Mouse (Mus musculus) limb, embryonic 15.5 days (tissue): ENCODE data around the gene Osbpl2. TPM values are rescaled to one million over a fixed set of nuclear protein-coding genes. Genes with fewer than 3 reads are reported as not detected.
A peak's percentile ranks its signal among the peaks of the same experiment; 100 is the strongest.

ENCODE experiments used
- ATAC-seq: fragments of 200-750 bp; cut with Nextera tagmentation; 2 replicates; pipeline ENCODE4 v1.8.0; 2017; ENCODE audit warnings: low read depth, moderate TSS enrichment; ENCODE audit not compliant: insufficient number of reproducible peaks, low FRiP score, low TSS enrichment
- H3K27ac ChIP-seq: fragments of 300-500 bp; sonication (generic); 2 replicates; pipeline ENCODE4 v1.5.1; 2015; ENCODE audit warnings: moderate library complexity, mild to moderate bottlenecking, inconsistent platforms
- H3K27me3 ChIP-seq: fragments of 300-500 bp; sonication (generic); 2 replicates; pipeline ENCODE4 v1.6.1; 2015; ENCODE audit warnings: inconsistent platforms
- H3K36me3 ChIP-seq: fragments of 300-500 bp; sonication (generic); 2 replicates; pipeline ENCODE4 v1.6.1; 2015; ENCODE audit warnings: inconsistent platforms
- H3K4me1 ChIP-seq: fragments of 300-500 bp; sonication (generic); 2 replicates; pipeline ENCODE4 v1.6.1; 2015; ENCODE audit warnings: inconsistent platforms
- H3K4me2 ChIP-seq: fragments of 300-500 bp; sonication (generic); 2 replicates; pipeline ENCODE4 v1.6.1; 2015; ENCODE audit warnings: mild to moderate bottlenecking, inconsistent platforms
- H3K4me3 ChIP-seq: fragments of 300-500 bp; sonication (generic); 2 replicates; pipeline ENCODE4 v1.5.1; 2015; ENCODE audit warnings: mild to moderate bottlenecking, inconsistent platforms
- H3K9ac ChIP-seq: fragments of 300-500 bp; sonication (generic); 2 replicates; pipeline ENCODE4 v1.6.1; 2015; ENCODE audit warnings: inconsistent platforms
- H3K9me3 ChIP-seq: fragments of 300-500 bp; sonication (generic); 2 replicates; pipeline ENCODE4 v1.6.1; 2016; ENCODE audit warnings: inconsistent platforms
- whole genome bisulfite sequencing: fragments of 180-500 bp; shearing (Covaris S2); methylation state at CpG from one replicate; pipeline ENCODE4 v1.1.7; 2015; 5-methylcytosine and 5-hydroxymethylcytosine counted together
- polyA plus RNA-seq: library from polyadenylated mRNA; unstranded; fragments of >200 nt; fragmentation: Nextera tagmentation; extraction: Ambion mirVana; gene quantifications from 2 replicates; pipeline ENCODE4 v1.2.1, GENCODE M21; 2015

Osbpl2 gene
- polyA plus RNA-seq, 1 experiment from 2014 or later, result 45.2 TPM

GRCm38 (mm10) chr2:180127675-180128074, 8.6 kb downstream of the Osbpl2 start:
- ATAC-seq, result no peak
- Histone ChIP-seq H3K4me2 (no peak overlapping the region), H3K9ac (no peak overlapping the region), H3K27me3 (no peaks in the 10 kb centered on the region), H3K4me1 (peaks cover 23% of the 10 kb centered on the region), H3K27ac (no peak overlapping the region), H3K4me3 (no peak overlapping the region), H3K36me3 (peaks cover 10% of the 10 kb centered on the region; the same call in 1 of the 2 replicates), H3K9me3 (no peaks in the 10 kb centered on the region)
- 55% methylated on average over 1 of the region's 1 CpGs for WGBS

- H3K36me3 ChIP-seq, result peaks cover 5% of the 10 kb centered on the region
- H3K4me3 ChIP-seq, result no peak overlapping the region
- no peaks in the 10 kb centered on the region for H3K4me1 ChIP-seq
- H3K9ac ChIP-seq, result no peak overlapping the region
- H3K27ac ChIP-seq, result no peak overlapping the region
- ATAC-seq, result no peak
- H3K9me3 ChIP-seq, result no peaks in the 10 kb centered on the region
- 98% methylated on average over 4 of the region's 4 CpGs for WGBS
- H3K27me3 ChIP-seq, result no peaks in the 10 kb centered on the region
- H3K4me2 ChIP-seq, result no peak overlapping the region
Observed at GRCm38 (mm10) chr2:180133231-180133630, 14.1 kb downstream of the Osbpl2 start.

- WGBS, result 85% methylated on average over 3 of the region's 3 CpGs
- ATAC-seq, result no peak
Observed at GRCm38 (mm10) chr2:180133911-180134310, 14.8 kb downstream of the Osbpl2 start.

GRCm38 (mm10) chr2:180135414-180135813, 16.3 kb downstream of the Osbpl2 start:
- Histone ChIP-seq H3K4me2 (no peak overlapping the region), H3K27me3 (no peaks in the 10 kb centered on the region), H3K9ac (no peak overlapping the region), H3K4me1 (no peaks in the 10 kb centered on the region), H3K9me3 (no peaks in the 10 kb centered on the region), H3K27ac (no peak overlapping the region), H3K4me3 (no peak overlapping the region), H3K36me3 (peaks cover 25% of the 10 kb centered on the region)
- no peak for ATAC-seq
- WGBS, result 76% methylated on average over 5 of the region's 5 CpGs

More at GRCm38 (mm10) chr2:180133911-180134310, 14.8 kb downstream of the Osbpl2 start:
- H3K36me3 ChIP-seq, result peaks cover 12% of the 10 kb centered on the region
- no peak overlapping the region for H3K4me3 ChIP-seq
- no peaks in the 10 kb centered on the region for H3K9me3 ChIP-seq
- no peaks in the 10 kb centered on the region for H3K4me1 ChIP-seq
- H3K27me3 ChIP-seq, result no peaks in the 10 kb centered on the region
- no peak overlapping the region for H3K9ac ChIP-seq
- no peak overlapping the region for H3K4me2 ChIP-seq
- no peak overlapping the region for H3K27ac ChIP-seq

- H3K27ac ChIP-seq, result no peak overlapping the region
- no peaks in the 10 kb centered on the region for H3K9me3 ChIP-seq
- no peaks in the 10 kb centered on the region for H3K27me3 ChIP-seq
- H3K4me1 ChIP-seq, result no peaks in the 10 kb centered on the region
- 85% methylated on average over 2 of the region's 2 CpGs for WGBS
- no peak for ATAC-seq
- no peak overlapping the region for H3K4me3 ChIP-seq
- H3K36me3 ChIP-seq, result peaks cover 56% of the 10 kb centered on the region
- no peak overlapping the region for H3K4me2 ChIP-seq
- H3K9ac ChIP-seq, result no peak overlapping the region
Observed at GRCm38 (mm10) chr2:180146091-180146490, 27.0 kb downstream of the Osbpl2 start.

GRCm38 (mm10) chr2:180147379-180147778, 28.3 kb downstream of the Osbpl2 start:
- Histone ChIP-seq H3K4me2 (no peak overlapping the region), H3K27me3 (no peaks in the 10 kb centered on the region), H3K9me3 (no peaks in the 10 kb centered on the region), H3K4me1 (no peaks in the 10 kb centered on the region), H3K36me3 (peaks cover 61% of the 10 kb centered on the region), H3K27ac (no peak overlapping the region), H3K4me3 (no peak overlapping the region), H3K9ac (no peak overlapping the region)
- no peak for ATAC-seq
- WGBS, result 83% methylated on average over 6 of the region's 6 CpGs

- no peaks in the 10 kb centered on the region for H3K27me3 ChIP-seq
- ATAC-seq, result no peak
- WGBS, result 81% methylated on average over 9 of the region's 9 CpGs
- H3K4me1 ChIP-seq, result no peaks in the 10 kb centered on the region
- peaks cover 69% of the 10 kb centered on the region for H3K36me3 ChIP-seq
- H3K9ac ChIP-seq, result no peak overlapping the region
- no peak overlapping the region for H3K27ac ChIP-seq
- H3K4me2 ChIP-seq, result no peak overlapping the region
- no peak overlapping the region for H3K4me3 ChIP-seq
- no peaks in the 10 kb centered on the region for H3K9me3 ChIP-seq
Observed at GRCm38 (mm10) chr2:180148551-180148950, 29.4 kb downstream of the Osbpl2 start.

GRCm38 (mm10) chr2:180154796-180155195, 35.7 kb downstream of the Osbpl2 start:
- Histone ChIP-seq H3K9me3 (no peaks in the 10 kb centered on the region), H3K36me3 (peaks cover 84% of the 10 kb centered on the region), H3K27ac (no peak overlapping the region), H3K9ac (no peak overlapping the region), H3K4me2 (no peak overlapping the region), H3K4me3 (no peak overlapping the region), H3K4me1 (no peaks in the 10 kb centered on the region), H3K27me3 (no peaks in the 10 kb centered on the region)
- WGBS, result 52% methylated on average over 3 of the region's 3 CpGs
- ATAC-seq, result no peak

- H3K27me3 ChIP-seq, result no peaks in the 10 kb centered on the region
- H3K27ac ChIP-seq, result no peak overlapping the region
- no peak overlapping the region for H3K9ac ChIP-seq
- no peak overlapping the region for H3K4me2 ChIP-seq
- 89% methylated on average over 3 of the region's 3 CpGs for WGBS
- no peaks in the 10 kb centered on the region for H3K9me3 ChIP-seq
- no peaks in the 10 kb centered on the region for H3K4me1 ChIP-seq
- peaks cover 83% of the 10 kb centered on the region for H3K36me3 ChIP-seq
- ATAC-seq, result no peak
- no peak overlapping the region for H3K4me3 ChIP-seq
Observed at GRCm38 (mm10) chr2:180158627-180159026, 39.5 kb downstream of the Osbpl2 start.

GRCm38 (mm10) chr2:180165855-180166254, 46.7 kb downstream of the Osbpl2 start:
- peaks cover 5% of the 10 kb centered on the region; the same call in 1 of the 2 replicates for H3K4me1 ChIP-seq
- H3K27ac ChIP-seq, result no peak overlapping the region
- ATAC-seq, result no peak
- H3K36me3 ChIP-seq, result peaks cover 34% of the 10 kb centered on the region
- H3K27me3 ChIP-seq, result no peaks in the 10 kb centered on the region
- 81% methylated on average over 2 of the region's 2 CpGs for WGBS
- no peak overlapping the region for H3K9ac ChIP-seq
- no peak overlapping the region for H3K4me2 ChIP-seq
- no peaks in the 10 kb centered on the region for H3K9me3 ChIP-seq
- no peak overlapping the region for H3K4me3 ChIP-seq

- Histone ChIP-seq H3K9me3 (no peaks in the 10 kb centered on the region), H3K36me3 (peaks cover 24% of the 10 kb centered on the region), H3K27ac (no peak overlapping the region), H3K4me1 (peaks cover 8% of the 10 kb centered on the region; the same call in 1 of the 2 replicates), H3K4me3 (no peak overlapping the region), H3K27me3 (no peaks in the 10 kb centered on the region), H3K4me2 (no peak overlapping the region), H3K9ac (no peak overlapping the region)
- WGBS, result 72% methylated on average over 2 of the region's 2 CpGs
- ATAC-seq, result no peak
Observed at GRCm38 (mm10) chr2:180166869-180167268, 47.8 kb downstream of the Osbpl2 start.

- no peak for ATAC-seq
- Histone ChIP-seq H3K36me3 (peaks cover 24% of the 10 kb centered on the region), H3K4me2 (peak overlapping the region; percentile 63), H3K27me3 (no peaks in the 10 kb centered on the region), H3K9ac (no peak overlapping the region), H3K27ac (peak overlapping the region; percentile 71; the same call in 1 of the 2 replicates), H3K4me1 (peaks cover 27% of the 10 kb centered on the region), H3K4me3 (no peak overlapping the region), H3K9me3 (no peaks in the 10 kb centered on the region)
- WGBS, result 75% methylated on average over 11 of the region's 11 CpGs
Observed at GRCm38 (mm10) chr2:180170151-180170805, 51.2 kb downstream of the Osbpl2 start.
